Mouse (Mus musculus) CH12.LX (cell line): ENCODE data around the gene Nlrp14.

Source experiments
- CHD1 ChIP-seq: IDR thresholded peaks from 2 replicates; pipeline ENCODE4 v1.6.1; 2012; ENCODE audit warnings: low read depth, low read length, improper control_type of control experiment, inconsistent platforms
- CTCF ChIP-seq, 2 experiments: IDR thresholded peaks in 1 of 2; conservative IDR thresholded peaks in 1 of 2; 2 replicates each; pipeline ENCODE4 v1.5.1; 2011 to 2012; ENCODE audit warnings: low read depth in 2 of 2, low read length in 2 of 2, improper control_type of control experiment in 1 of 2, inconsistent platforms in 1 of 2, mild to moderate bottlenecking in 1 of 2, moderate library complexity in 1 of 2
- ELF1 ChIP-seq: IDR thresholded peaks from 2 replicates; pipeline ENCODE4 v1.6.1; 2014; ENCODE audit warnings: low read depth, mild to moderate bottlenecking, inconsistent platforms, low read length, improper control_type of control experiment
- EP300 ChIP-seq: IDR thresholded peaks from 2 replicates; pipeline ENCODE4 v1.6.1; 2011; ENCODE audit warnings: low read length, improper control_type of control experiment
- ETS1 ChIP-seq: conservative IDR thresholded peaks from 2 replicates; pipeline ENCODE4 v1.6.1; 2012; ENCODE audit warnings: low read depth, mild to moderate bottlenecking, inconsistent platforms, low read length, improper control_type of control experiment, moderate library complexity
- MYC ChIP-seq: IDR thresholded peaks from 2 replicates; pipeline ENCODE4 v1.6.1; 2011; ENCODE audit warnings: low read depth, mild to moderate bottlenecking, improper control_type of control experiment, low read length
- NELFE ChIP-seq: IDR thresholded peaks from 2 replicates; pipeline ENCODE4 v1.6.1; 2011; ENCODE audit warnings: low read depth, low read length, improper control_type of control experiment
- POLR2A ChIP-seq: IDR thresholded peaks from 2 replicates; pipeline ENCODE4 v1.6.1; 2011; ENCODE audit warnings: low read depth, mild to moderate bottlenecking, improper control_type of control experiment, low read length
- SIN3A ChIP-seq: IDR thresholded peaks from 2 replicates; pipeline ENCODE4 v1.6.1; 2012; ENCODE audit warnings: low read length, improper control_type of control experiment, inconsistent platforms
- SMC3 ChIP-seq: IDR thresholded peaks from 2 replicates; pipeline ENCODE4 v1.6.1; 2011; ENCODE audit warnings: low read depth, low read length, improper control_type of control experiment
- TCF12 ChIP-seq: IDR thresholded peaks from 2 replicates; pipeline ENCODE4 v1.6.1; 2014; ENCODE audit warnings: low read depth, mild to moderate bottlenecking, inconsistent platforms, low read length, improper control_type of control experiment
- ZC3H11A ChIP-seq: IDR thresholded peaks from 2 replicates; pipeline ENCODE4 v1.6.1; 2012; ENCODE audit warnings: low read depth, mild to moderate bottlenecking, inconsistent platforms, low read length, improper control_type of control experiment
- ZNF384 ChIP-seq: IDR thresholded peaks from 2 replicates; pipeline ENCODE4 v1.6.1; 2012; ENCODE audit warnings: low read depth, low read length, improper control_type of control experiment, inconsistent platforms

DNA sequence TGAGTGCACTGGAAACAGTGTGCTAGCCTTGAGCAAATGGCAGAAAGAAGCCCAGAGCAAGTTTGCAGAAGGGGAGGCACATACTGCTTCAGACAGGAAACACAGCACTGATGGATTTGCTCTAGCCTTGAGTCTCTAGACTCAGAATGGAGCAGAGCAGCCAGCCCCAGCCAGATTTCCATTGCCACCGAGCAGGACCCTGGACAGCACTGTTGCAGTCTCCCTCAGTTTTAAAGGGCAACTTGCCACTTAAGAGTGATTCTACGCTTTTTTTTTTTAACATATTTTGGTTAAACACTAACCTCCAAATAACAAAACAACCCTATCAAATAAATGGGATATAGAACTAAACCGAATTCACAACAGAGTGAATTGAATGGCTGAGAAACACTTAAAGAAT lies 35.0 kb downstream of the Nlrp14 start:
- TF ChIP-seq POLR2A (no peak), ELF1 (no peak), CTCF (conservative IDR thresholded peaks at IDR 0.05 in 1 of 2, IDR thresholded peaks at IDR 0.05 in 1 of 2; ENCODE audit: low read depth in 2 of 2, low read length in 2 of 2) (no peak), NELFE (no peak), SMC3 (no peak), ZC3H11A (no peak), TCF12 (no peak), ETS1 (no peak), SIN3A (no peak), ZNF384 (no peak), EP300 (no peak), CHD1 (no peak), MYC (no peak)
